Mouse (Mus musculus): ENCODE data around the gene Shisa3.

DNA sequence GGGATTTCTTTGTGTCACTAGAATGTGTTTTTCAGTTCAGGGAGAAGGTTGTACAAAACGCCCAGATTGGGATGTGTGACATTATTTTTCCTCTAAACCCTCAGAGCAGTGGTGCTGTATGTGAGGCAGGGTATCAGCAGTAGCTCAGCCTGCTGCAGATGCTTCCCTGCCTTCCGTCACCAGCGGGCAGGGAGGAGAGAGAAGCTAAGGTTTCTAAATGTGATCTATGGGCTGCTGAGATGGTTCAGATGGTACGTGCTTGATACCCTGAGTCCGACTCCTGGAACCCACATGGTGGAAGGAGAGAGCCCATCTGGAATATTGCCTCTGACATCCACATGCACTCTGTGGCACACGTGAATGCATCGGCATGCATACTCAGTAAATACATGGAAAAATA is 12.1 kb upstream of the Shisa3 start:
- TF ChIP-seq POLR2A (IDR thresholded peaks at IDR 0.05; ENCODE audit: insufficient read depth, low read depth, low read length) (no peak), CTCF (IDR thresholded peaks at IDR 0.05; ENCODE audit: insufficient read depth, low read depth, low read length) (no peak)

All from olfactory bulb, adult 2 months (tissue).